Mouse (Mus musculus): ENCODE measurements around the gene Cdca4. TPM values are rescaled to one million over a fixed set of nuclear protein-coding genes. Genes with fewer than 3 reads are reported as not detected.

Cdca4 gene
- polyA plus RNA-seq, 1 experiment from 2014 or later = 189 TPM

- H3K4me2 ChIP-seq (ENCODE audit: low read depth, severe bottlenecking) = no peak overlapping the region
- H3K27ac ChIP-seq (replicated peaks; ENCODE audit: low read depth, low read length) = no peak overlapping the region
Measured at GRCm38 (mm10) chr12:112773366-112773765, 55.9 kb downstream of the Cdca4 start.

GRCm38 (mm10) chr12:112772306-112772705 is 56.9 kb downstream of the Cdca4 start:
- Histone ChIP-seq H3K4me1 (ENCODE audit: control insufficient read depth, insufficient read depth, low read length) (no peaks in the 10 kb centered on the region), H3K4me3 (ENCODE audit: low read depth, low read length) (no peak overlapping the region), H3K27ac (replicated peaks; ENCODE audit: low read depth, low read length) (no peak overlapping the region), H3K27me3 (ENCODE audit: control insufficient read depth, insufficient read depth, low read length) (no peaks in the 10 kb centered on the region), H3K4me2 (ENCODE audit: low read depth, severe bottlenecking) (no peak overlapping the region), H3K36me3 (ENCODE audit: control insufficient read depth, insufficient read depth, low read length) (no peaks in the 10 kb centered on the region), H3K9me3 (ENCODE audit: control insufficient read depth, low read length) (no peaks in the 10 kb centered on the region), H3K9ac (ENCODE audit: low read length) (no peak overlapping the region)
- ATAC-seq (ENCODE audit: insufficient number of reproducible peaks, low FRiP score, low TSS enrichment, low read depth) = no peak
- WGBS = 90% methylated on average over 14 of the region's 14 CpGs
- DNase-seq (ENCODE audit: low spot score) = no peak

More at GRCm38 (mm10) chr12:112773366-112773765, 55.9 kb downstream of the Cdca4 start:
- DNase-seq (ENCODE audit: low spot score) (no peak), ATAC-seq (ENCODE audit: insufficient number of reproducible peaks, low FRiP score, low TSS enrichment, low read depth) (no peak)
- no peaks in the 10 kb centered on the region for H3K9me3 ChIP-seq (ENCODE audit: control insufficient read depth, low read length)
- 49% methylated on average over 9 of the region's 9 CpGs for WGBS
- H3K4me3 ChIP-seq (ENCODE audit: low read depth, low read length) = no peak overlapping the region
- H3K36me3 ChIP-seq (ENCODE audit: control insufficient read depth, insufficient read depth, low read length) = no peaks in the 10 kb centered on the region
- no peaks in the 10 kb centered on the region for H3K4me1 ChIP-seq (ENCODE audit: control insufficient read depth, insufficient read depth, low read length)
- H3K27me3 ChIP-seq (ENCODE audit: control insufficient read depth, insufficient read depth, low read length) = no peaks in the 10 kb centered on the region
- H3K9ac ChIP-seq (ENCODE audit: low read length) = no peak overlapping the region

DNA sequence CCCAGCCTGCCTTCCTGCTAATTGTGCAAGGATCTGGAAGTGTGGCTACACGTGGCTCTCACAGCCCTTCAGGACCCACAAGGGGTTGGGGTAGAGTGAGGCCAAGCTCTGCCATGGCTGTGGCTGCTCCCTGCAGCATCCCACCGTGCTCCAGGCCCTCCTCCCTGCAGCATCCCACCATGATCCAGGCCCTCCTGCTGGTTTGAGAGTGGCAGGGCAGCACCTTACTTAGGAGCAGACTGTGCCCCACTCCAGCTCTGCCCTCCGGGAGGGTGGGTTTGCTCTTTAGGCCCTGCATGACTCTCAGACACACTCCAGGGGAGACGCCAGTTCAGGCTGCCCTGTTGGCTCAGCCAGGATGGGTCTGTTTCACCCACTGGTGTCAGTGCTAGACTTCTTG is 58.8 kb downstream of the Cdca4 start:
- Histone ChIP-seq H3K9me3 (ENCODE audit: control insufficient read depth, low read length) (no peaks in the 10 kb centered on the region), H3K36me3 (ENCODE audit: control insufficient read depth, insufficient read depth, low read length) (no peaks in the 10 kb centered on the region), H3K27ac (replicated peaks; ENCODE audit: low read depth, low read length) (no peak overlapping the region), H3K9ac (ENCODE audit: low read length) (no peak overlapping the region), H3K4me3 (ENCODE audit: low read depth, low read length) (no peak overlapping the region), H3K27me3 (ENCODE audit: control insufficient read depth, insufficient read depth, low read length) (no peaks in the 10 kb centered on the region), H3K4me1 (ENCODE audit: control insufficient read depth, insufficient read depth, low read length) (no peaks in the 10 kb centered on the region), H3K4me2 (ENCODE audit: low read depth, severe bottlenecking) (no peak overlapping the region)
- WGBS = 75% methylated on average over 4 of the region's 4 CpGs
- no peak for DNase-seq (ENCODE audit: low spot score)
- ATAC-seq (ENCODE audit: insufficient number of reproducible peaks, low FRiP score, low TSS enrichment, low read depth) = no peak

Other genes with a start within 250 kb of the Cdca4 start
- gene Inf2, start 240.6 kb downstream of the Cdca4 start, polyA plus RNA-seq (2014; fragmentation: Nextera tagmentation; extraction: Ambion mirVana) = 2.2 and 2.4 TPM in 2 replicates
- gene Adssl1, start 209.4 kb downstream of the Cdca4 start, polyA plus RNA-seq (2014; fragmentation: Nextera tagmentation; extraction: Ambion mirVana) = 4.4 and 5.1 TPM in 2 replicates
- 294 TPM in 2 replicates for gene Siva1, start 184.7 kb downstream of the Cdca4 start, polyA plus RNA-seq (2014; fragmentation: Nextera tagmentation; extraction: Ambion mirVana)
- 95.4 and 113 TPM in 2 replicates for gene Akt1, start 154.5 kb downstream of the Cdca4 start, polyA plus RNA-seq (2014; fragmentation: Nextera tagmentation; extraction: Ambion mirVana)
- gene Zbtb42, start 150.6 kb downstream of the Cdca4 start, polyA plus RNA-seq (2014; fragmentation: Nextera tagmentation; extraction: Ambion mirVana) = 0.82 and 1.6 TPM in 2 replicates
- 9.5 and 9.6 TPM in 2 replicates for gene Cep170b, start 109.0 kb downstream of the Cdca4 start, polyA plus RNA-seq (2014; fragmentation: Nextera tagmentation; extraction: Ambion mirVana)
- 2.8 TPM in 2 replicates for gene Pld4, start 68.8 kb downstream of the Cdca4 start, polyA plus RNA-seq (2014; fragmentation: Nextera tagmentation; extraction: Ambion mirVana)
- 0.17 and 0.40 TPM in 2 replicates for gene Ahnak2, start 26.8 kb downstream of the Cdca4 start, polyA plus RNA-seq (2014; fragmentation: Nextera tagmentation; extraction: Ambion mirVana)
- 7.0 and 7.6 TPM in 2 replicates for gene Clba1, start 20.5 kb downstream of the Cdca4 start, polyA plus RNA-seq (2014; fragmentation: Nextera tagmentation; extraction: Ambion mirVana)
- gene Gpr132, start 38.8 kb upstream of the Cdca4 start, polyA plus RNA-seq (2014; fragmentation: Nextera tagmentation; extraction: Ambion mirVana) = not detected in 2 replicates
- gene Jag2, start 100.4 kb upstream of the Cdca4 start, polyA plus RNA-seq (2014; fragmentation: Nextera tagmentation; extraction: Ambion mirVana) = 4.0 and 4.7 TPM in 2 replicates
- 87.9 and 90.1 TPM in 2 replicates for gene Nudt14, start 112.7 kb upstream of the Cdca4 start, polyA plus RNA-seq (2014; fragmentation: Nextera tagmentation; extraction: Ambion mirVana)
- 26.4 and 27.4 TPM in 2 replicates for gene Btbd6, start 147.1 kb upstream of the Cdca4 start, polyA plus RNA-seq (2014; fragmentation: Nextera tagmentation; extraction: Ambion mirVana)
- gene Brf1, start 171.3 kb upstream of the Cdca4 start, polyA plus RNA-seq (2014; fragmentation: Nextera tagmentation; extraction: Ambion mirVana) = 58.8 and 63.0 TPM in 2 replicates
- gene Pacs2, start 185.1 kb upstream of the Cdca4 start, polyA plus RNA-seq (2014; fragmentation: Nextera tagmentation; extraction: Ambion mirVana) = 11.7 and 13.5 TPM in 2 replicates
- 0.21 TPM in 1 of 2 replicates, not detected in the other for gene Tex22, start 245.1 kb upstream of the Cdca4 start, polyA plus RNA-seq (2014; fragmentation: Nextera tagmentation; extraction: Ambion mirVana)

Measured in limb, embryonic 11.5 days (tissue).